Mouse (Mus musculus): ENCODE measurements around the gene Hivep3.

DNA sequence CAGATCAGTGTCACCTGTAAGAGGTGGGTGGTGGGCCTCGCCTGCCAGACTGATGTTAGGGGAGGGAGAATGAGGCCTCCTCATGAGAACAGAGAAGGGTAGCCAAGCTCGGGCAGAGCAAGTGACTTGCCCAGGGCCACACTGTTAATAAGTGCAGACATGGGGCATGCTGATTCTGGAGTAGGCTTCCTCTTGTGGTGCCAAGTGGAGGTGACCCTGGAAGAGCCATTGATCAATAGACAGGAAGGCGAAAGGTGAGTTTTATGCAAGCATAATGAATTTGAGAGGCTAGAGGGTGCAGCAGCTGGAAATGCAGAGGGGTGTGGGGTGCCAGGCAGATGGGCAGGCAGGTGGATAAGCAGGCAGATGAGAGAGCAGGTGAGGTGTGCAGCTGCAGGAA is 337.8 kb downstream of the Hivep3 start:
- no peak for TF ChIP-seq POLR2A (IDR thresholded peaks at IDR 0.05; ENCODE audit: borderline replicate concordance, extremely low read depth, insufficient read depth, insufficient read length, poor library complexity, severe bottlenecking)
- no peak for TF ChIP-seq CTCF (IDR thresholded peaks at IDR 0.05; ENCODE audit: borderline replicate concordance, extremely low read depth, insufficient read depth, insufficient read length)
